ENCODE assay signal across 8 mouse cellular contexts in genomic region chr11:106536253-106536912, GRCm38 (mm10). TPM values are rescaled to one million over a fixed set of nuclear protein-coding genes. Genes with fewer than 3 reads are reported as not detected.
DNase-seq lines count a peak whose midpoint lies in the region; ATAC-seq and TF ChIP-seq lines count a peak whose summit lies in the region.
"Had no signal": no experiment of that assay in that cellular context is flagged by ENCODE, and none has a peak within 500 bp of the region (broad histone marks: within the 10 kb centered on the region; RNA-seq: fewer than 3 reads in every experiment).

No protein-coding gene starts in this region.

- no peaks in the 10 kb centered on the region for H3K9me3 ChIP-seq in hindbrain, embryonic 14.5 days (ENCODE audit: control insufficient read depth, low read length)
- H3K9me3 ChIP-seq in midbrain, postnatal 0 days (ENCODE audit: low read length): no peaks in the 10 kb centered on the region

- TF ChIP-seq POLR2A in cortical plate, adult 2 months (IDR thresholded peaks at IDR 0.05; ENCODE audit: extremely low read depth, insufficient read depth, low read length): no peak

- intact Hi-C loops in left cerebral cortex, postnatal 36 days (cut with DNase I): no loop called here
- intact Hi-C loops in left cerebral cortex, postnatal 4 days (cut with DNase I): no loop called here

- H3K4me1 ChIP-seq in cortical plate, adult 2 months (ENCODE audit: control insufficient read depth, insufficient read depth, low read length): peaks cover 9% of the 10 kb centered on the region
- H3K4me1 ChIP-seq in hindbrain, embryonic 14.5 days (replicated peaks; ENCODE audit: control insufficient read depth, insufficient read depth, low read length): no peaks in the 10 kb centered on the region
- peaks cover 4% of the 10 kb centered on the region; the same call in 1 of the 2 replicates for H3K4me1 ChIP-seq in midbrain, postnatal 0 days (ENCODE audit: insufficient read depth, low read length)

- no peak overlapping the region for H3K4me2 ChIP-seq in hindbrain, embryonic 14.5 days (replicated peaks)
- H3K4me2 ChIP-seq in midbrain, postnatal 0 days (ENCODE audit: low read depth, low read length, poor library complexity, severe bottlenecking): no peak overlapping the region

- H3K36me3 ChIP-seq in hindbrain, embryonic 14.5 days (replicated peaks; ENCODE audit: control insufficient read depth, insufficient read depth): peaks cover 18% of the 10 kb centered on the region
- peaks cover 11% of the 10 kb centered on the region; the same call in 1 of the 2 replicates for H3K36me3 ChIP-seq in midbrain, postnatal 0 days (ENCODE audit: insufficient read depth, low read length)

- WGBS in hindbrain, embryonic 14.5 days: 54% methylated on average over 11 of the region's 11 CpGs
- WGBS in midbrain, postnatal 0 days: 16% methylated on average over 11 of the region's 11 CpGs

- no peak for TF ChIP-seq CTCF in cortical plate, adult 2 months (IDR thresholded peaks at IDR 0.05; ENCODE audit: extremely low read depth, insufficient read depth, low read length)
- TF ChIP-seq CTCF in midbrain, postnatal 0 days (IDR thresholded peaks at IDR 0.05): no peak

- no peak overlapping the region for H3K9ac ChIP-seq in hindbrain, embryonic 14.5 days
- H3K9ac ChIP-seq in midbrain, postnatal 0 days (replicated peaks; ENCODE audit: low read length, poor library complexity, severe bottlenecking): peak overlapping the region; percentile 42

- DNase-seq in left cerebral cortex, postnatal 36 days (ENCODE audit: low spot score in 2 of 2): peak; percentile 26 to 38
- DNase-seq in left cerebral cortex, postnatal 4 days: no peak
- peak; percentile 38 for DNase-seq in hindbrain, embryonic 14.5 days (ENCODE audit: low spot score)
- no peak for DNase-seq in midbrain, postnatal 0 days (ENCODE audit: low spot score)
- no peak for DNase-seq in spleen, postnatal 14 days (ENCODE audit: low spot score in 2 of 2)
- no peak for DNase-seq in embryo, embryonic 11 days

- H3K27me3 ChIP-seq in hindbrain, embryonic 14.5 days (ENCODE audit: control insufficient read depth, insufficient read depth, low read length): no peaks in the 10 kb centered on the region
- H3K27me3 ChIP-seq in midbrain, postnatal 0 days (ENCODE audit: insufficient read depth, low read length): no peaks in the 10 kb centered on the region

- peak overlapping the region; percentile 24; the same call in 1 of the 2 replicates for H3K27ac ChIP-seq in cortical plate, adult 2 months (ENCODE audit: insufficient read depth, low read length)
- peak overlapping the region; percentile 79 for H3K27ac ChIP-seq in hindbrain, embryonic 14.5 days
- H3K27ac ChIP-seq in midbrain, postnatal 0 days (ENCODE audit: low read depth, low read length): peak overlapping the region; percentile 70

- no peak for ATAC-seq in hindbrain, embryonic 14.5 days (ENCODE audit: low FRiP score)
- peak; percentile 66; the same call in 1 of the 2 replicates for ATAC-seq in midbrain, postnatal 0 days (ENCODE audit: low FRiP score)

- H3K4me3 ChIP-seq in cortical plate, adult 2 months (ENCODE audit: insufficient read depth, low read length): no peak overlapping the region
- no peak overlapping the region for H3K4me3 ChIP-seq in hindbrain, embryonic 14.5 days (replicated peaks; ENCODE audit: low read length)
- no peak overlapping the region for H3K4me3 ChIP-seq in midbrain, postnatal 0 days (ENCODE audit: low read depth, low read length)
- H3K4me3 ChIP-seq: myocyte had no signal

RNA-seq across cellular contexts. Expression of gene Ern1, which starts 48.7 kb away (rescaled TPM):
- total RNA-seq in left cerebral cortex, postnatal 36 days (2021): 1 to 10 TPM; 9.8 to 9.9 TPM
- 10 to 100 TPM; 10.7 to 12.9 TPM for total RNA-seq in left cerebral cortex, postnatal 4 days (2021)
- 6.2 and 6.5 TPM in 2 replicates for polyA plus RNA-seq in cortical plate, adult 2 months (2012; rRNA removed)
- polyA plus RNA-seq in hindbrain, embryonic 14.5 days (2014; fragmentation: Nextera tagmentation; extraction: Ambion mirVana): 5.0 and 7.2 TPM in 2 replicates
- total RNA-seq in midbrain, postnatal 0 days (2014; rRNA removed): 10.1 and 10.3 TPM in 2 replicates
- polyA plus RNA-seq in midbrain, postnatal 0 days (2015; fragmentation: Nextera tagmentation; extraction: Ambion mirVana): 2.2 and 3.7 TPM in 2 replicates

Comparison
In these comparisons a context has a peak if more than half of its experiments do, and no peak if none do; other contexts are left out.
1. DNase-seq: peak in left cerebral cortex, postnatal 36 days (2 of 2) and hindbrain, embryonic 14.5 days (single experiment); none in left cerebral cortex, postnatal 4 days (single experiment), midbrain, postnatal 0 days (single experiment), spleen, postnatal 14 days (0 of 2) and embryo, embryonic 11 days (single experiment).
2. H3K27ac ChIP-seq: peak in every context shown above with its lines; median percentile 79 in hindbrain, embryonic 14.5 days; 70 in midbrain, postnatal 0 days; 24 in cortical plate, adult 2 months.